Mouse (Mus musculus): ENCODE results near the gene Ets1.

GRCm38 (mm10) chr9:32720264-32721031 lies 84.4 kb downstream of the Ets1 start:
- TF ChIP-seq EP300 (IDR thresholded peaks at IDR 0.05; ENCODE audit: low read depth) (no peak), CTCF (IDR thresholded peaks at IDR 0.05; ENCODE audit: low read depth) (no peak; the same call in 1 of the 2 replicates)
